Mouse (Mus musculus): Measurements from ENCODE around the gene P4ha2.

The P4ha2 gene

DNA sequence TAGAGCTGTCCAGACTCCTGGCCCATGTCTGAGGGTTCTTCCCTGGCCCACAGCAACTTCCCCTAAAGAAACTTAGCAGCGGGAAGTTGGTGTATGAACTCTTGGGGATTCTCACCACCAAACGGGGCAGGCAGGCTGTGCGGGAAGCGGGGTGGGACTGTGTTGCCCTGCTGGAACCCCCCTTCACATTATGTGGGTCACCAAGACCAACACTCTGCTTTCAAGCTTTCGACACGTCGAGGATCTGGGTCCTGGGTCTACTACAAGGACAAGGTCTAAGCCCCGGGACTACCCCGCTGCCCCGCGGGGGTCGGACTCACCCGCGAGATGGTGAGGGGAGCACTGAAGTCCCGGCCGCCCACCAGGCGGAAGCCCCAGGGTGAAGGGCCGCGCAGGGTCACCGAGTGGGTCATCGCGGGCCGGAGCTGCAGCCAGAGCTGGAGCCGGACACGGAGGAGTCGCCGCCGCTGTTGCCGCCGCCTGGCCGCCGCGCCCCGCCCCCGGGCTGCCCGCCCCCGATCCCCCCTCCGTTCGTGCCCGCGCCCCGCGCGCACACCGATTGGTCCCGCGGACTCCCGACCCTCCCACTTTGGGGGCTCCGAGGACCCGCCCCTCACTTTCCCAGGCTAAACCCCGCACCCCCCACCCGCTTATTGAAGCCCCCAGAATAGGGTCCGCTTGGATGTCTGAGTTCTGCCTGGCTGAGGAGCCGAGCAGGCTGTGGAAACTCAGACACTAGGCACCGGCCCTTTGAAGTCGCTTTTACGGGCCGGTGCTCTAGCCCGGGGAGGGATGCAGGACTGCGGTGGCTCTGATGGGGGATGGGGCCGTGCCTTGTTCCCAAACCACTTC lies 31.1 kb upstream of the P4ha2 start, which contains the start of gene Pdlim4:
Gene Pdlim4 (minus strand): TSS at position 495 of the 852 bp plus-strand sequence.
- no peak for DNase-seq (ENCODE audit: low spot score in 2 of 2)

DNA sequence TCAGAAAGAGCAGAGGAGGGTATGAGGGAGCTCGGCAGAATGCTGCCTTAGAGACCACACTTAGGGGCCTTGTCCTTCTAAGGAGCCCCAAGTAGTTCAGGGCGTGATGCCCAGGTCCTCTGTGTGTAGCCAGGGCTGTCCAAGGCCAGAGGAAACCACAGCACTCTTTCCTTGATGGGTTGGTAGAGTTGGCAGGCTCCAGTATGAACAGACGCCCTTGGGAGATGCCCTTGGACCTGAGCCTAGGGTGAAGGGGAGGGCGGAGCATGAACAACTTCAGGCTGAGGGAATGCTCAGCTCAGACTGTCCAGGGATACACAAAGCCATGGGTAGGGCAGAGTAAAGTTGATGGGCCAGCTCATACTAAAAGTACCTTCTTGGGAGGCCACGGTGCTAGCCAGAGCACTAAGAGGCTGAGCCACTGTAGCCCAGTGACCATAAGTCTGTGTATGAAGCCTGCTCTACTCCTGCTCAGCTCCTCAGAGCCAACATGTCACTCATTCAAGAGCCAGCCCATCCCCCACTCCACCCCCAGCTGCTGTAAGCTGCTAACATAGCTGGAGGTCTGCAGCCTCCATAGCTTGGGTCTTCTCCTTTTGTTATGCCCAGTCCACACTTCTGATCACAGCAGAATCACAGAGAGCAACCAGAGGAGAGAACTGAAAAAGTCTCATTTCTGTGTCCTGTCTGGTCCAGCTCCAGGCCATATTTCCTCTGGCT lies 28.0 kb upstream of the P4ha2 start:
- DNase-seq (ENCODE audit: low spot score in 2 of 2), result no peak

DNA sequence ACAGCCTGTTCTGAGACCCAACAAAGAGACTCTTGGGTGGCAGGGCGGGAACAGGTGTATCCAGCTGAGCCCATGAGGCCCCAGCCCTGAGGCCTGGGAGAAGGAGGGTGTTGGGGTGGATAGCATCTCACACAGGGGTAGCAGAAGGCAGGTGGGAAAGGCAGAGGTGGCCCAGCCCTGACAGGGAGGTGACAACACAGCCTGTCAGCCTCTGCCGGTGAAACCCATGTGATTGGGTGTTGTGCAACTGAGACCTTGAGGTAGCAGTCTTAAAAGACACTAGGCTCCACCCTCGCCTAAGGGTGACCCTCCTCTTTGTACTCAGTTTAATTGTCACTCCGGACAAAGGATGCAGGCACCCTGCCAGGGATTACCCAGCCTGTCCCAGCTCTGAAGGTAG lies 26.6 kb upstream of the P4ha2 start:
- peak in 1 of 2 experiments; percentile 5 for DNase-seq (ENCODE audit: low spot score in 2 of 2)

DNA sequence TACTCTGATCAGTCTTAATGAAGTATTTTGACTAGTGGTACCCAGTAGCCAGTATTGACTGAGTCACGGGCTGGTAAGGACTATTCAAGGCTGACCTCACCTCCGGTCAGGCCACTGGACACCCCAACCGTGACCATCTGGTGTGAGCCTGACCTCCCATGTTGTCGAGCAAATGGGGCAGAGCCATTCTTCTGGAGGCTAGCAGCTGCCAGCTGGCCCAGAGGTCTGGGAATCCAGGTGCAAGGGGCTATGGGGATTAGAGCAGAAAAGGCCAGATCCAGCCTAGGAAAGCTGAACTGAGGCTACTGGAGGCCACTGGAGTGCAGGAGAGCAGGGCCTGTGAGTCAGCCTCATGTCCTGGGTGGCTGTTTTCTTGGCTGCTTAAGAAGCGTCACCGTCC lies 24.5 kb upstream of the P4ha2 start:
- DNase-seq (ENCODE audit: low spot score in 2 of 2), result peak in 1 of 2 experiments; percentile 4

DNA sequence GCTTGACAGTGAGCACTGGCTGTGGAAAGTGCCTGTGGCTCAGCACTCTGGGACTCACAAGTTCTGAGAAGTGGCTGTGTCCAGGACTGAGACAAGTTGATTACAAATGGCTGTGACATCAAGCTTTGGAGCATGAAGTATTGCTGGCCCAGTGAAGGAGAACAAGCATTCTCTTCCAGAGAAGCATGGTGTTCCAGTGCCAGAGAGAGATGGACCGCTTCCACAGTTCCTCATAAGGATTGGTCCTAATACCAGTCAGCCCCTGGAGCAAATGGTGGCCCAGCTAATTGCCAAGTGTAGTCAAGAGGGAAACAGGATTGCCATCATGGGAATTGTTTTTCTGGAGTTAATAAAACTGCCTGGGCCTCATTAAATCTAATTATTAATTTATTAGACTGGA lies 23.8 kb upstream of the P4ha2 start:
- DNase-seq (ENCODE audit: low spot score in 2 of 2), result no peak

DNA sequence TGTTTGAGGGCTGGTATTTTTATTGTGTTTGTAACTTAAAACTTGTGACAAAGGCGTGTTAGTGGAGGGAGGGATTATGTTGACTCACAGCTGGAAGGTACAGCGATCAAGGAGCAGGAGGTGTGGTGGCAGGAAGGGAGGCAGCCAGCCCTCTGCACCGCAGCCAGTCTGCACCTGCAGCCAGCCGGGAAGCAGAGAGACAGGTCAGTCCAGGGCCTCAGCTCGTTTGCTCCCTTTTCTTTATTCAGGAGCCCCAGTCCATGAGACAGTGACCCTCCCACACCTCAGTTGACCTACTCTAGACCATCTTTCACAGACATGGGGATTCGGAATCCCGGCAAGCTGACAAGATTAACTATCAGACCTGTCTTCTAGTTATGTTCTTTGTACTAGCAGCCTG lies 19.5 kb upstream of the P4ha2 start:
- DNase-seq (ENCODE audit: low spot score in 2 of 2), result peak in 1 of 2 experiments; percentile 5

DNA sequence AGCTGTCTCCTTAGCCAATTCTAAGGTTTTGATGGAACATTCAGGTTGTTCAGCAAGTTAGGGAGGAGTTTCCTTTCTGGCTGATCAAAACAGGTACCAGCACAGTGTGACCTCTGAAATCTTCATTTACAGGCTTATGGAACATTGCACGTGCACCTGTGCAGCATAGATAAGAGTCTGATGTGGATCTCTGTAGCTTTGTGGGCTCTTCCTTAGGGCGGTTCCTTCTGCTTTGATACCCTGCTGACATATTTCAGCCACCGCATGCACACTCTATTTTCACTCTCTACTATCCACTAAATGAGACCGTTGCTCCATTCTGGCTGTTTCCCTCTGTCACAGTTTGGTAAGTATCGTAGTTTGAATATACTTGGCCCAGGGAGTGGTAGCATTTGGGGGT lies 17.2 kb upstream of the P4ha2 start:
- DNase-seq (ENCODE audit: low spot score in 2 of 2), result no peak

DNA sequence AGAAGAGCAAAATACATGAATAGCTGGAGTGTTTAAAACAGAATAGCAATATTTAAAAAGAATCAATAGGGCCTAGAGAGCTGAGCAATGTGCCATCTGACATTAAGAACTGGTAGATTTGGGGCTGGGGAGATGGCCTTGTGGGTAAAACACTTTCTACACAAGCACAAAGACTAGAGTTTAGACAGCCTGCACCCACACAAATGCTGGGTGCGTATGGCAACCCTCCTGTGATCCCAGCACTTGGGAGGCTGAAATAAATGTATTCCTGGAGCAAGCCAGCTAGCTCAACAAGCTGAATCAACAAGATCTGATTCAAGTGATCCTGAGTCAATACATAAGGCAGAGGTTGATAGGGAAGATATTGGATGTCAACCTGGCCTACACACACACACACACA lies 14.9 kb upstream of the P4ha2 start:
- DNase-seq (ENCODE audit: low spot score in 2 of 2), result no peak

DNA sequence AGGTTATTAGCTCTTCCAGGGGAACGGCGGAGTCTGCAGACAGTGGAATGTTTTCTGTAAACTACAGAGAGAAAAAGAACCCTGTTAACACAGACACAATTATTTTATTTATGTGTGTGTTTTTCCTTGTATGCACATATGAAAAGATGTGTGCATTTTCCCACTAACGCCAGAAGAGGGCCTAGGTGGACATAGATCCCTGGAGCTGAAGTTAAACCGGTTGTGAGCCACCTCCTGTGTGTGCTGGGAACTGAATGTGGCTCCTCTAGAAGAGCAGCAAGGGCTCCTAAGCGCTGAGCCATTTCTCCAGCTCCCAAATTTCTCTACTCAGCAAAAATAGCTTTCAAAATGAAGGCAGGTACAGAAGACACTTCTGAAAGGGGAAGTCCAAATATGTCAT lies 14.1 kb upstream of the P4ha2 start:
- no peak for DNase-seq (ENCODE audit: low spot score in 2 of 2)

DNA sequence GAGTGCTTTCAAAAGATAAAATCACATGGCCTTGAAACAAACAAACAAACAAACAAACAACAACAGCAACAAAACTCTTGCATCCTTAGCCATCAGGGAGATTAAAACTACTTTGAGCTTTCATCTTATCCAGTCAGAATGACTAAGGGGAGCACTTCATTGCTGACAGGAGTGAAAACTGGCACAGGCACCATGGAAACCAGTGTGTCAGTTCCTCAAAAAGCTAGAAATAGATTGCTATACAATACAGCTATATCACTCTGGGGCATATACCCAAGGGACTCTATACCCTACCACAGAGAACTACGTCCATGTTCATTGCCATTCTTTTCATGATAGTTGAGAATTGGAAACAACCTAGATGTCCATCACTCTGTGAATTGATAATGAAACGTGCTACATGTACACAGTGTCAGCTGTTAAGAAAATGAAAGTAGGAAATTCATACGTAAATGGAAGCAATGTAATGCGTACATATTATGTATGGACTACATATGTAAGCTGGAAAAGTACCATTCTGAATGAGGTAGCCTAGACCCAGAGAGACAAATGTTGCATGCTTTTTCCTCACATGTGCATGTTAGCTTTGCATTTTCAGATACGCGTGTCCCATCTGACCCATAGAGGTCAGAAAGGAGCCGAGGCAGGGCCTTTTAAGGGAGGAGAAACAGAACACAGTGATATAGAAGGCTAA lies 11.5 kb upstream of the P4ha2 start:
- DNase-seq (ENCODE audit: low spot score in 2 of 2), result no peak

DNA sequence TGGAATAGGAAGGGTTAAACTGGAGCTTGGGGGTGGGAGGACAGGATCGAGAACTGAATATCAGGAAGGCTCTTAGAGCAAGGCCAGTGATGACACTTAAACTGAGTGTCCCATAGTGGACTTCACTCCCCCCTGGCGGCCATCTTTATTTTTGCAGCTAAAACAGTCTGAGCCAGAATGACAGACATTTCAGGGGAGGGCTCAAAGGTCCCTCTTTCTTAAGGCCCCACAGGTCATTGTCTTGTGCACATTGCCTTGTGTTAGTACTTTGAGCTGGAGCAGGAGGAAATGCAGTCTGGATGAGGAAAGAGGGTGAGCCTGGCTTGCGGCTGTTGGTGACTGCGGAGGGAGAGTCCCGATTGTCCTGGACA lies 11.0 kb upstream of the P4ha2 start:
- DNase-seq (ENCODE audit: low spot score in 2 of 2), result peak; percentile 51 to 74

DNA sequence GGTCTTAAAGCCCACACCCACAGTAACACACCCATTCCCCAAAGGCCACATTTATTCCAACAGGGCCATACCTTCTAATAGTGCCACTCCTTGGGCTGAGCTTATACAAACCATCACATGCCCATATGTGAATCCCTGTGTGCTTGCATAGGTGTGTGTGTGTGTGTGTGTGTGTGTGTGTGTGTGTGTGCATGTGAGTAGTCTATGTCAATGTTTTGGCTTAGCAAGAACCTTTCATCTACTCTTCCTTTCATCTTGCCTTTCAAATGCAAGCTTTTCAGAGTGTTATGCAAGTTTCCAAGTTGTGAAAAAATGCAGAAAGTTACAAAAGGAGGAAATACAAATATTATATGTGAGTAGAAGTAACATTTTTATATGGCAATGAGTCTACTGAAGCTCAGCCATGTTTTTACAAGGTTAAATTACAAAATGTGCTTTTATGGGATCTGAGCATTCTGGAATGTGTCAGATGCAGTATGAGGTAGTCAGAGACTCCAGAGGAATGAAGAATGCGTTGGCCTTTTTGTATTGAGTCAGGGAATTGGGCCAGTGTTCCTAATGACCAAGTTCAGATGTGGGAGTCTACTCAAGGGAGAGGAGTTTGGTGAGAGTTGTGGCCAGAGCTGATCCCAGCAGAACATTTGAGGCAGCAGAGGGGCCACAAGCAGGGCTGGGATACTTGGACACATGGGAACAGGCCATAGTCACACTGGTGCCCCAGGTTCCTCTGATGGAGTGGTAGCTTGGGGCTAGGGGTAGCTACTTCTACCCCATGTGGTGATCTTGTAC lies 9.6 kb upstream of the P4ha2 start:
- no peak for DNase-seq (ENCODE audit: low spot score in 2 of 2)

DNA sequence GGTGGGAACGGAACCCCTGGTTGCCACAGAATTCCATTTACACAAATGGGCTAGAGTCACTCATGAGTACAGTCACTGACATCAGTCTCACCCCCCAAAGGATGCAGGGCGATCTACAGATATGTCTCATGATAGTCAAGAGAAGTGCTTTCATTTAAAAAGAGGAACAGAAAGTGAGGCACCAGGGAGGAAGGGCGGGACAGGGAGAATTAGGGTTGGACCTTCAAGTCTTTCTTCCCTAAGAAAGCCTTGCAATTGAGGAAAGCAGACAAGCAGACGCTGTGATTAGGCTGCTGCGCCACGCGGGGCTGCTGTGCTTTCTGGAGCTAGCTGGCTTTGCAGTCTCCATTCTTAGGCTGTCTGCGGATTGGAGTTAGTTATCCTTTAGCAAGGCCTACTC lies 8.2 kb upstream of the P4ha2 start:
- peak in 1 of 2 experiments; percentile 6 for DNase-seq (ENCODE audit: low spot score in 2 of 2)

DNA sequence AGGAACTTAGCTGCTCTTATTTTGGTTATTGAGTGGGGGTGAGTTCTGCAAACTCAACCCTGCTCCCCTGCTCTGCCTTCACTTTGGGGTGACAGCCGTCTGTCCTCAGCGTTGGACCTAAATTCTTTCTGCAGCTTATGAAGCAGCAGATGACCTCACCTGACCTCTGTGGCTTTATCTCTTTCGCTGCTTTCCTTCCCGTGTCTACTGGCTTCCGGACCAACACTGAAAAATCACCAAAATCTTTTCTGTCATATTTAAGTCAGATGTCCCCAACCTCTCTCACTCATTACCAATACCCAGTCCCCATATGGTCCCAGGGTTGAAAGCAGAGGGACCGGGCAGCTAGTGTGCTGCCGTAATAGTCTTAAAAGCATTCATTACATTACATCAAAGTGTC lies 7.7 kb upstream of the P4ha2 start:
- no peak for DNase-seq (ENCODE audit: low spot score in 2 of 2)

DNA sequence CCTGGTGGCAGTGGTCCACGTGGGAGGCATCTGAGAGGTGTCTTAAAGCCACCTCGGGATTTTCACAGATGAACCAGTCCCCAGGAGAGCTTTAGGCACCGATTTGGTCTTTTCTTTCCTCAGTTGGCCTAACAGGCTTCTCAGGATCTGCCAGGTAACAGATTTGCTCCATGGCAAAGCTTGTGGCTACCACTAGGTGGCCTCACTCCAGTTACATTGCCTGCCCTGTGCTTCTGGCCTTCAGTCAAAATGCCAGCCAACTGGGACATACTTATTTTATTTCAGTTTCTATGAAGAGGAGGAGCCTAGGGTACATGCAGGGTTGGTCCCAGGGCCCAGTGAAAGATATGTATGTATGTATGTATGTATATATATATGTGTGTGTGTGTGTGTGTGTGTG lies 6.9 kb upstream of the P4ha2 start:
- DNase-seq (ENCODE audit: low spot score in 2 of 2), result no peak

DNA sequence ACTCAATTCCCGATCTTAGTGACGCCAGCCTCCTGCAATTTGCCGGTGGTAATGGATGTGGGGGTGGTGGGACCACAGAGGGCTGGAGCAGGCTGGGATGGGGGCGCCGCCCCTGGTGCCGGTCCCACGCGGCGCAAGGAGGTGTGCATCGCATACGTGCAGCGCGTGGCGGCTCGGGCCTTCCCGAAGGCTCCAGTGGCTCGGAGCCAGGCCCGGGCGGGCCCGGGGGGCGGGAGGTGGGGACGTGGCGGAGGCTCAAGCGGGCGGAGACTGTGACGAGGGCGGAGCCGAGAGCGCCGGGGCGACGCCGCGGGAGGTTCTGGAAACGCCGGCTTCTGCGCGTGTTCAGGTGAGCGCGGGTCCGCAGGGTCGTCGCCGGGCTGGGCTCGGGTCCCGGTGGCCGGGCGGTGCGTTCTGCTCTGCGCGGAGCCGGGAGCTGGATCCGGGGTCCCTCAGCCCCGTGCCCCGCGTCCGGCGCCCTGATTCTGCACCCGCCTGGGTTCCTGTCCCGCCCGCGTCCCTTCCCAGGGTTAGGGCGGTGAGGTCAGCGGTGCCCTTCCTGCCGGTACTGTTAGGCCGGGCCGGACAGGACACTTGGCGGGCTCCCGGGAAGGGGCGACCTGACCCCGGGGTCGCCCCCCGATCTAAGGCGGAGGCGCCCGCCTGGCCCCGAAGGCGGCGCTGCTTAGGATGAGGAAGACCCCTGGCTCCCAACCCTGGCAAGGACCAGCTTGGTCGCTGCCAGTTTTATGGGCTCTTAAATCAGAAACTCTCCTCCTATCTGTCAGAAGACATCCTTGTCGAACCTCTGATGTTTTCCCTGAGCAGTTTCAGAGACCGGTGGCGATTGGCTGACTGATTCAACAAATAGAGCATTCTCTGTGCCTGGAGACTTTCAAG lies 1.0 kb downstream of the P4ha2 start:
- peak in 1 of 2 experiments; percentile 7 for DNase-seq (ENCODE audit: low spot score in 2 of 2)

DNA sequence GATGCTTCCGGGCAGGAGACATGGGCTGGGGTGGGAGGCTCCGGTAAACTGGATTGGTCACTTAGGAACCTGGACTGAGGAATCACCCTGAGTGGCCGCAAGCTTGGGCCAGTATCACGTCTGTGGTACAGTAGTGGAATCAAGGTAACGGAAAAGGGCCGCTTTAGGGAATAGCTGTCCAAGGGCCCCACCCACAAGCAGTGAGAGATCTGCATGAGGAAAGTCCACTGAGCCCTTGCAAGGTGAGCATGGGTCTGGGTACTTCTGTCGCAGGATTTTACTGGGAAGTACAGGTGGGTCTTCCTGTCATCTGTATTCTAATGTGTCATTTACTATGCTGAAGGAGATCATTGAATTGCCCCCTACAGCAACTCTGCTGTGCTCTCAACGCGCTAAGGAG lies 1.8 kb downstream of the P4ha2 start:
- DNase-seq (ENCODE audit: low spot score in 2 of 2), result no peak

DNA sequence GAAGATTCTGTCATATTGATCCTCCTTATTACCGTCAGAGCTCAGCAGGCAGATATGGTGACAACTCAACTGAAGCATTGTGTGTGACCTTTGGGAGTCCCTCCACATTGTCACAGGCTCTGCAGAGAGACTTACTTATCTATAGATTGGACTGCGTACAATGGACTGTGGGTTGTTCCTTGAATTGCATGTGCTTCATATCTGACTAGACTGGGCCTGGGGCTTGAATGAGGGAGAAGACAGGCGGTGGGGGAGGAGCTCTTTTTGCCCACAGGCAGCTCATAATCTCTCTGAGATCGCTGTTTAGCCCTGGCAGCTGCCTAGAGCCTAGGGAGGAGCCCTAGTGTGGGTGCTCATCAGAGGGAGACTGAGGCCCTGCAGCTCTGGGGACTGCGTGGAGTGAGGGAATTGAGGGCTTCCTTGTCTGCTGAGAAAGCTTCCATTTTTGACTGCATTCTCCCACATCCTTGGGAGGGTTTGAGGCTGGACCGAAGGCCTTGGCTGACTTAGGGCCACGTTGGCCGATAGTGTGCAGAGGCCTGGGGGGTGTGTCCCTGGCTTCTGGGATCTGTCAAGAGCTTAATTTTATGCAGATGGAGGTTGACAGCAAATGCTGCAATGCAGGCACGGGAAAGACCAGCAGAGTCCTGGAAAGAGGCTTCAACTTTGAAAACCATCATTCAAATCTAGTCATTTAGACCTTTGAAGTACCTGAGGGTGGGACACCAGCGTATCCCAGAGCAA lies 3.0 kb downstream of the P4ha2 start:
- DNase-seq (ENCODE audit: low spot score in 2 of 2), result peak in 1 of 2 experiments; percentile 5

DNA sequence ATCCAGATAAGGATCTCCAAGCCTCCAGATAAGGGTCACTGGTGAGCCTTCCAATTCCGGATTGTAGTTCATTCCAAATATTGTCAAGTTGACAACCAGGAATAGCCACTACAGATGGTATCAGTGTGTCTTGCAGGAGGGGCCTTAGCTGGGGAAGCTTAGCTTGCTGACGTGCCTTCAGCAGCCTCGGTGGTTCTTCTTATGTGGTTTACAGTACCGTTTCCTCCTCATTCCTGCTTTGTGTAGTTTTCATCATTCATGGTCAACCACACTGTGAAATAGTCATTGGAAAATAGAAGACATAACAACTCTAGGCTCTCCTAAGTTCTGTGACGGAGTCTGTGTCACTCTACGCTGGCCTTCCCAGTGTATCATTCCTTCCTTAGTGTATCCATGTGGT lies 5.1 kb downstream of the P4ha2 start:
- no peak for DNase-seq (ENCODE audit: low spot score in 2 of 2)

DNA sequence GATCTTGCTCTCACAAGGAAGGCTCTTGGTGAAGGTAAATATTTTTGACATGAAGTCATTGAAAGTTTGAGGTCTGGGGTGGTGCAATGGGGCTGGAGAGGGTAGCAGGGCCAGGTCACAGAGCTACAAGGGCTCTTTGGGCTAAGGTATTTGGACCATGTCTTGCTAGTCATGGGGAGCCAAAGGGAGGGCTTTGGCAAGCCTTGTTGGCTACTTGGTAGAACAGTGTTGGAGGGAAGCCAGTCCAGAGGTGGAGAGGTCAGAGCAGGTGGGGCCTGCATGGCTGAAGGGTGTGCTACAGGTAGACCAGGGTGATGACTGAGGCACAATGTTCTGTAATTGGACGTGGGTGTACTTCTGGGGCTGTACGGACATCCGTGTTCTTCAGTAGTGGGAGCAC lies 6.8 kb downstream of the P4ha2 start:
- DNase-seq (ENCODE audit: low spot score in 2 of 2), result no peak
